Comparison of ENCODE assay signal across 8 mouse cellular contexts in genomic region chr4:46989842-46990241, GRCm38 (mm10). TPM values are rescaled to one million over a fixed set of nuclear protein-coding genes. Genes with fewer than 3 reads are reported as not detected.
DNase-seq lines count a peak whose midpoint lies in the region; ATAC-seq lines count a peak whose summit lies in the region.

No protein-coding gene starts in this region.

- peaks cover 25% of the 10 kb centered on the region for H3K4me1 ChIP-seq in heart, embryonic 10.5 days

- no peaks in the 10 kb centered on the region for H3K36me3 ChIP-seq in heart, embryonic 10.5 days
- no peaks in the 10 kb centered on the region for H3K36me3 ChIP-seq in splenic B cell, adult 2 months (ENCODE audit: control insufficient read depth, insufficient read depth, low read length, poor library complexity, severe bottlenecking)

- no peaks in the 10 kb centered on the region for H3K9me3 ChIP-seq in heart, embryonic 10.5 days

- DNase-seq in heart, embryonic 10.5 days (ENCODE audit: low spot score): no peak
- no peak for DNase-seq in heart, postnatal 14 days
- peak; percentile 92 for DNase-seq in cerebellum, adult 9-10 months
- peak; percentile 25 for DNase-seq in forelimb bud, embryonic 11.5 days (ENCODE audit: low read depth, low spot score)
- DNase-seq in kidney, postnatal 4 days: peak; percentile 40 to 57
- DNase-seq in splenic B cell, adult 2 months (ENCODE audit: low read depth, low spot score): peak; percentile 22

- H3K27me3 ChIP-seq in heart, embryonic 10.5 days (ENCODE audit: insufficient read depth, poor library complexity, severe bottlenecking): peaks cover 88% of the 10 kb centered on the region
- no peaks in the 10 kb centered on the region; the same call in 1 of the 2 replicates for H3K27me3 ChIP-seq in splenic B cell, adult 2 months (ENCODE audit: control insufficient read depth, insufficient read depth, low read length, poor library complexity, severe bottlenecking)

- intact Hi-C loops in heart, postnatal 14 days (cut with DNase I): no loop called here

- H3K27ac ChIP-seq in heart, embryonic 10.5 days: no peak overlapping the region

- 2% methylated on average over 17 of the region's 17 CpGs for WGBS in heart, embryonic 10.5 days

- ATAC-seq in megakaryocyte-erythroid progenitor cell, adult 5-6 weeks (replicated peaks; ENCODE audit: low FRiP score, low TSS enrichment, poor library complexity, severe bottlenecking): 0 out of 2 replicates have a peak, but pooled peaks have one; percentile 18
- ATAC-seq in activated CD4-positive, CD25-positive, alpha-beta regulatory T cell, adult 4 months: no peak

- H3K4me3 ChIP-seq in heart, embryonic 10.5 days: peak overlapping the region; percentile 66; the same call in 1 of the 2 replicates

RNA-seq across cellular contexts. Expression of gene Gabbr2, which starts 1.8 kb away (rescaled TPM):
- polyA plus RNA-seq in heart, embryonic 10.5 days (2016; fragmentation: Nextera tagmentation; extraction: Ambion mirVana): 0.13 and 0.18 TPM in 2 replicates
- total RNA-seq in heart, postnatal 14 days (2021): under 1 TPM in 1 of 2 experiments, not detected in 1; 0.05 TPM
- not detected in 2 replicates for total RNA-seq in megakaryocyte-erythroid progenitor cell, adult 5-6 weeks (2014; fragmentation: Nextera tagmentation)
- not detected in 2 replicates for total RNA-seq in megakaryocyte-erythroid progenitor cell, adult 5-6 weeks (2017)
- under 1 TPM in 1 of 2 experiments, not detected in 1; 0.20 TPM for polyA plus RNA-seq in activated CD4-positive, CD25-positive, alpha-beta regulatory T cell, adult 4 months (2017; shearing (Covaris generic))

Comparison
In these comparisons a context has a peak if more than half of its experiments do, and no peak if none do; other contexts are left out.
1. DNase-seq: peak in cerebellum, adult 9-10 months (single experiment), forelimb bud, embryonic 11.5 days (single experiment), kidney, postnatal 4 days (2 of 2) and splenic B cell, adult 2 months (single experiment); none in heart, embryonic 10.5 days (single experiment) and heart, postnatal 14 days (0 of 2).